Mouse (Mus musculus): Measurements from ENCODE around the gene Samd14. TPM values are rescaled to one million over a fixed set of nuclear protein-coding genes. Genes with fewer than 3 reads are reported as not detected.
A peak's percentile ranks its signal among the peaks of the same experiment; 100 is the strongest.

The Samd14 gene
- total RNA-seq, 2 experiments from 2014 or later = 16.2 to 22.5 TPM

DNA sequence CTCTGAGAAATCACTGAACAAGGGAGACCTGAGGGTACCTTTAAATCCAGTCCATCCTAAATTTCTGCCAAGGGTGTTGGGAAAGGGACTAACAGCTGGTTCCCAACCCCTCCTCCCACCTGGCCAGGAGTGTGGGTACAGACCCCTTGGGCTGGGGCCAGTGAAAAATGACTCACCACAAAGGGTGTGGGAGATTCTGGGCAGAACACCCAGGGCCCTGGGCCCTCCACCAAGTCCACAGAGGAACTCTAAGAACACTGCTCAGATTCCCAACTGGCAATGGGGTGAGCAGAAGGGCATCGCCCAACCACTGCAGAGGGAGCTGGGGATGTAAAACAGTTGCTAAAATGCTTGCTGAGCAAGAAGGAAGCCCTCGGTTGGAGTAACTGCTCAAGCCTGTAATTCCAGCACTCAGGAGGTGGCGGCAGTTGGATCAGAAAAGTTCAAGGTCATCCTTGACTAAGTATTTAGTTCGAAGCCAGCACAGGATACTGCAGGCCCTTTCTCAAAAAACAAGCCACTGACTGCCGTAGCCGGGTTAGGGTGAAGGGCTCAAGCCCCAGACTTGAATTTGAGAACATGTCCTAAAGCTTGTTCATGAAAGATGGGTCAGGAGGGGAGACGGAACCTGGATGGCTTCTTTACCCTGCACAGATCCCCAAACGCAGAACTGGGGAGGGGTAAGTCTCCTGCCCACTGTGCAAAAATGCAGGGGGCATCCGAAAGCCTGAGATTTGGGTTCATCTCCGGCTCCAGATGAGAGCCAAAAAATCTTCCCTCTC is 20.7 kb upstream of the Samd14 start:
- DNase-seq (ENCODE audit: low spot score in 2 of 2) = no peak

DNA sequence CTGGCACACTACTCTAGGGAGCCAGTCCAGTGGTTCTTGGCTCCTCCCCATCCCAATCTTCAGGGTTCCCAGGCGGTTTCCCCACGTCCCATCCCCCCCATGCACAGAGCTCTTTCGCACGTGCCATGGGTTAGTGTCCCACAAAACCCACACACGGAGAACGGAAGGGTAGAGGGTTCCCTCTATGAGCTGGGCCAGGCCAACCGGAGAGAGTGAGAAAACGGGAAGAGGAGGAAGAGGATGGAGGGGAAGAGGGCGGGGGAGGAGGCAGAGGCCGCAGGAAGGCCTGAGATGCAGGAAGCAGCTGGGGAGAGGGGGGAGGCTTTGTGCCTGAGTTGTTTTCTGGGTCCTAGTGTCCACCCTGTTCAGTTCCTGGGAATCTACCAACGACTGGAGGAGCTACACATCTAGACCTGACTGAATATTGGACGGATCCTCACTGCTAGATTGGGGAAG is 20.1 kb upstream of the Samd14 start:
- peak in 1 of 2 experiments; percentile 53 for DNase-seq (ENCODE audit: low spot score in 2 of 2)

DNA sequence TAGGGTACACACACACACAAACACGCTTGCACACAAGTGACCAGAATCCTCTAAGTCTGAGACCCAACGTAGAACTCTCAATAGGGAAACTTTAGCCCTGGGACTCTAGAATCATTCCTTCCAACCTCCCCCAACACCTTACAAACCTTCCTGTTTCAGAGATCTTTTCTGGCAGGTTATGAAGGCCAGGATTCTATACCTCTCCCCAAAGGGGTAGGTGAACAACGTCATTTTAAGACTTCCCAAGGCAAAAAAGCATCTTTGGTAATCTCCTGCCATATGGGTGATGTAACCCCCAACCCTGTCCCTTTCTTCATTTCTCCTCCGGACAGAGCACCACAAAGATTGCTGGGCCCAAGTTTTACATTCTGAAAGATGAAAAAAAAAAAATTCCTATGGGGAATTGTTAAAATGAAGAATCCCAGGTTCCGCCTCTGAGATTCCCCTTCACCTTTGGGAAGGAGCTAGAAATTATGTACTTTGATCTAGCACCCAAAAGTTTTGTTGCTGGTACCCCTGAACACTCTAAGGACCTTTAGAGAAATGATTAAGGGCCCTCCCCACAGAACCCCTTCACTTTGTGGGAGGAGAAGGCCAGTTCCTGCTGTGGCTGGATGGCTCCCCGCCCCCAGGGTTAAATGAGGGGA is 19.5 kb upstream of the Samd14 start:
- DNase-seq (ENCODE audit: low spot score in 2 of 2) = no peak

DNA sequence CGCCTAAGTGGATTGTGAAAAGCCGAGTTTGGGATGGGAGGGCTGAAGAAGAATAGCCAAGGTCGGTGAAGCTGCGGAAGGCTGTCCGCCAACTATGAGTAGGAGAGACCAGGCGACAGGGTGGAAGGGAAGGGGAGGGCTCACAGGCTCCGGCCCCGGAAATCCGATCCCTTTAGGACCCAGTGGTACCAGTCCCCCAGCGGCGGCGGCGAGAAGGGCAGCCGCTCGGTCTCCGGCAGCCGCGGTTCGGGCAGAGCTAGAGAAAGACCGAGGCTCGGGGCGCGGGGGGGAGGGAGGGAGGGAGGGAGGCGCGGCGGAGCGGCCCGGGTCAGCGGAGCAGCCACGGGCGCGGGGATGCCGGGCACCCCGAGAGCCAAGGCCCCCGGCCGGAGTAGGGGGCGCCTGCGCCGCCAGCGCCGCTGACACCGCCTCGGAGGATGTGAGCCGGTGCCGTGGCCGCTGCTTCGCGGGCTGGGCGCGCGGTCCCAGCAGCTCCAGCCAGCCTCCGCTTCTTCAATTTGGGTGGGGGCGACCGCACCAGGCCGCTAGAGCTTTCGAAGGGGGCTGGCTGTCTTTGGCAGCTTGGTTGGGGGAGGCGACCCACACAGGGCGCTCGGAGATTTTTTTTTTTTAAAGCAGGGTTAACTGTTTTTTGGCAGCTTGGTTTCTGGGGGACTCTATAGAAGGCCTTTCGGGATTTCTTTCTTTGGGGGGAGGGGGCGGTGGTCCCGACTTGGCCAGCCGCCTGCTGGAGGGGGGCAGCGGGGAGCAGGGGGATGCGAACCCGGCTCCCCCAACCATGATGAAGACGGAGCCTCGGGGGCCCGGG is 18.7 kb upstream of the Samd14 start, which contains the start of gene Ppp1r9b:
Ppp1r9b (plus strand) TSS at position 287 of the 829 bp plus-strand sequence.
- DNase-seq (ENCODE audit: low spot score in 2 of 2) = peak; percentile 81 to 89

DNA sequence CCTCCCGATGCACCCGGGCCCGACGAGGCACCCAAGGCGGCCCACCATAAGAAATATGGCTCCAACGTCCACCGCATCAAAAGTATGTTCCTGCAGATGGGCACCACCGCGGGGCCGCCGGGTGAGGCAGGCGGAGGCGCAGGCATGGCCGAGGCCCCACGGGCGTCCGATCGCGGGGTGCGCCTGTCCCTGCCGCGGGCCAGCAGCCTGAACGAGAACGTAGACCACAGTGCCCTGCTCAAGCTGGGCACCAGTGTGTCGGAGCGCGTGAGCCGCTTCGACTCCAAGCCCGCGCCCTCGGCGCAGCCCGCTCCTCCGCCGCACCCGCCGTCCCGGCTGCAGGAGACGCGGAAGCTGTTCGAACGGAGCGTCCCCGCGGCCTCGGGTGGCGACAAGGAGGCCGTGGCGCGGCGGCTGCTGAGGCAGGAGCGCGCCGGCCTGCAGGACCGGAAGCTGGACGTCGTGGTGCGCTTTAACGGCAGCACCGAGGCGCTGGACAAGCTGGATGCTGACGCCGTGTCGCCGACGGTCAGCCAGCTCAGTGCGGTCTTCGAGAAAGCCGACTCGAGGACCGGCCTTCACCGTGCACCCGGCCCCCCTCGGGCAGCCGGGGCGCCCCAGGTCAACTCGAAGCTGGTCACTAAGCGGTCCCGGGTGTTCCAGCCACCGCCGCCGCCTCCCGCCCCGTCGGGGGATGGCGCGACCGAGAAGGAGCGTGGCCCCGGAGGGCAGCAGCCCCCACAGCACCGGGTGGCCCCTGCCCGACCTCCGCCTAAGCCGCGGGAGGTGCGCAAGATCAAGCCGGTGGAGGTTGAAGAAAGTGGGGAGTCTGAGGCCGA is 17.8 kb upstream of the Samd14 start:
- DNase-seq (ENCODE audit: low spot score in 2 of 2) = no peak

DNA sequence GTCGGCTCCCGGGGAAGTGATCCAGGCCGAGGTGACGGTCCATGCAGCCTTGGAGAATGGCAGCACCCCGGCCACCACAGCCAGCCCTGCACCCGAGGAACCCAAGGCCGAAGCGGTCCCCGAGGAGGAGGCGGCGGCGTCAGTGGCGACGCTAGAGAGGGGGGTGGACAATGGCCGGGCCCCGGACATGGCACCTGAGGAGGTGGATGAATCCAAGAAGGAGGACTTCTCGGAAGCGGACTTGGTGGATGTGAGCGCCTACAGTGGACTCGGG is 17.3 kb upstream of the Samd14 start:
- DNase-seq (ENCODE audit: low spot score in 2 of 2) = no peak

DNA sequence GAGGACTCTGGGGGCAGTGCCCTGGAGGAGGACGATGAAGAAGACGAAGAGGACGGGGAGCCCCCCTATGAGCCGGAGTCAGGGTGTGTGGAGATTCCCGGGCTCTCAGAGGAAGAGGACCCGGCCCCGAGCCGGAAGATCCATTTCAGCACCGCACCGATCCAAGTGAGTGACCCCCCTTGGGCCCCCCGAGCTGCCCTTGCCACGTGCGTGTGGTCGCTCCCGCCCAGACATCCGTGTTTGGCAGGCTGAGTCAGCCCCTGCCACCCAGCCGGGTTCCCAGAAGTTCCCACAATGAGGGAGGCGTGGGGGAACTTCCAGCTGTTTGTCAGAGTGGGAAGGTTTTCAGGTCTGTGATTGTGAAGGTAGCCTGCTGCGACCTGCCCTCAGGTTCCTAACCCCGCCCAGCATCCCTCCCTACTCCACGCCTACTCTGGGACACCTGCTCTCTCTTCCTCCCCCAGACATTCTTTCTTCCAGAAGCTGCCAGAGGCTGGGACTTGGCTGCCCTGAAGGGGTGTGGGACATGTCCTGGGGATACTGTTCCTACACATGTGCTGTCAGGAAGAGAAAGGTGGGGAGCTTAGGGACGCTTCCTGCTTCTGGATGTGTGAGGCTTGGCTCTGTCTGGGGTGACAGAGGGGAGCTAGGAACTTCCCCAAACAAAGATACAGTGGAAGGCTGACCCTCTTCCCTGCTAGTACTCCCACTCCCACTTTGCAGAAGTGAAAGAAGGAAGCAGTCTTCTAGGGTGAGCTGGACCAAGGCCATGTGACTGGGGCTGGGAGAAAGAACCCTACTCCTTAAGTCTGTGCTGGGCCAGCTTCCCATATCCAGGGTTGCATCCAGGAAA is 16.7 kb upstream of the Samd14 start:
- DNase-seq (ENCODE audit: low spot score in 2 of 2) = no peak

DNA sequence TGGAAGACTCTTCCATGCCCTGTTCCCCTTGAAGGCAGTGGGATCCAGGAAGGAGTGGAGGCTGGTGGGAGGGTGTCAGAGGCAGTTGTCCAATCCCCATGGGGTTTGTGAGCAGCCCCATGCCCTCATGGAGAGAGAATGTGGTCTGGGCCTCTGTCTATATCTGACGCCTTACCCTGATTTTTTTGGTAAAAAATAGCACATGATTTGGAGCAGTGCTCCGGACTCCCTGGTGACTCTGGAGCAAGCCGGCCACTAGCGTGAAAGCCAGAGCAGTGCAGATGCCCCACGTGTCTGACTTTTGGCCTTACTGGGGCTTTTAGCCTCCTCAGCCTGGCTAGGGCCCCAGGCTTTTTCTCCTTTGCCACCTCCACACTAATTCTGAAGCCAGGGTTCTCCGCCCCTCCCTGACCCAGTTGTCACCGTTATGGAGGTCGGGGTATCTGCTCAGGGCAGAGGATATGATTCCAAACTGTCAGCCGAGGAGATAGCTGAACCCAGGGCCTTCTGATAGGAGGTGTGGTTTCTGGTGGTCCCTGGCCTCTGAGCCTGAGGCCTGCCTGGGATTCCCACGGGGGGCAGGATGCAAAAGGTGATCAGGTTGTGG is 15.4 kb upstream of the Samd14 start:
- no peak for DNase-seq (ENCODE audit: low spot score in 2 of 2)

DNA sequence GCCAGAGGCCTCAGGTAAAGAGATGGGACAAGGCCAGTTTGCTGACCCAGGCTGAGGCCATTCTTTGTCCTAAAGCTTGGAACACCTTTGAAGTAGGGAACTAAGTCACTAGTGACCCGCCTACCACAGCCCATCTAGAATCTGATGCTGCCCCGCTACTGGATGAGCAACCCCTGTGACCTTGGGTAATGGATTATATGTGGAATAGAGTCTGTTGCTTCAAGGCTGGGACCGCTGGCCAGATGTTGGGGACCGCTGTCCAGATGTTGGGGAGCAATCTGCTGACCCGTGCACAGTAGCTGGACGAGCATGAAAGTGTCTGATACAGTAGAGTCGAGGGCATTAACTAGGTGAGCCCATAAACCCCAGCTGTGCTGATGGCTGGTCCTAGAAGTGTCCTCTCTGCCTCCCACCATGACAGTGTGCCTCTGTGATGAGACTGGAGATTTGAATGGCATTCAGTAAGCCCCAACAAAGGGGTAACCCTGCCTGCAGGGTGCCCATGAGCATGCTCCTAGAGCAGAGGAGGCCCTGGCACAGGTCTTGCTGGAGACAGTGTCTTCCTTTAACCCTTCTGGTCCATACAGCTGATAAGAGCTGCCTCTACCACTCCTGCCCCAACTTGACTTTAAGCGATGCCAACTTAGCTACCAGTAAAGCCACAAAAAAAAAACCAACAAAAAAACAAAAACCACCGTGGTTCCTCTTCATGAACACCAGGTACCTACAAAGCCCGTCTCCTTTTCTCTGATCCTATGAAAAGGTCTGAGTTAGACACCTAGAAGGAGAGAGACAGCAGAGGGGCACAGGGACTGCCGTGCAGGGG is 14.5 kb upstream of the Samd14 start:
- no peak for DNase-seq (ENCODE audit: low spot score in 2 of 2)

DNA sequence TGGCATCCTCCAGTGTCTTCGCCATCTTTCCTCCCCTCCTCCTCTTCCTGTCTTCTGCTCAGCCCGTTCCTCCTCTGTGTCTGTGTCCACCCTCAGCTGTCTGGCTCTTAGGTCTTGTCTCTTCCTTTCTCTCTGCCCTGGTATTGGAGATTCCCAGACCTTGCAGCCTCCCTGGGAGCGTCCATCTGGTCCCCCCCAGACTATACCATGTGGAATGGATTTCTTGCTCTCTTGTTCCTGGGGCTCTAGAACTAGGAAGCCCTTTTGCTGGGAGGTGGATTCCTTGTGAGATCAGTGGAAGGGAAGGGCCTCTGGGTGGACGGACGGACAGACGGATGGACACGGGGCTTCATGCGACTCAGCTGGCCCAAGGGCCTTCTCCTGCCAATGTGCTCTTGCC is 13.6 kb upstream of the Samd14 start:
- no peak for DNase-seq (ENCODE audit: low spot score in 2 of 2)

DNA sequence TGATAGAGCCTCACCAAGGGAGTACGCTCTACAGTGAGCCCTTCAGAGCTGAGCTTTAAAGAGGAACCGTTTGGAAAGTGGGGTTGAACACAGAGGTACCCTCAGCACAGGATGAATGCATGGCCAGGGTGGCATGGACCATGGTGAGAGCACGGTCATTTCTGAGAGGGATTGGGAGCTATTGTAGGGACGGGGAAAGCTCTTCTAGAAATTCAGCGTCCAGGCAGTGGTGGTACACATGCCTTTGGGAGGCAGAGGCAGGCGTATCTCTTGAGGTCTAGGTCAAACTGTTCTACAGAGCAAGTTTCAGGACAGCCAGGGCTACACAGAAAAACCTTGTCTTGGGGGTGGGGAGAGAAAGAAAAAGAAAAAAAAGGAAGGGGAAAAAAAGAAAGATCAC is 12.7 kb upstream of the Samd14 start:
- DNase-seq (ENCODE audit: low spot score in 2 of 2) = no peak

DNA sequence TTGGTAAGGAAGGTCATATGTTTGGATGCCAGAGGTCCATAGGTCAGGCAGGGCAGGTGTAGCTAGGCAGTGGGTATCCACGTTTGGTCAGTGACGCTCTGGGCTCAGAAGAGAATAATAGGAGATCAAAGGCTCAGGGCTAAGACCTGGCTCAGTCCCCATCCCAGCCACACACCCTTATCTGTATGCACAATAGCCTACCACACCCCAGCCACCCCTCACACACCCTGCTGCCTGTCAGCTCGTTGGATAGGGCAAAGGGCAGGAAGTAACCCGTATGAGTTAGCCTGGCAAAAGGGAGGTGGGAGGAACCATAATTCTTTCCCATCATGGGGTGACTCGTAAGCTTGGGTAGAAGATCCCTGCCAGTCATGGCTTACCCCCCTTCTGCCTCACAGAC is 12.1 kb upstream of the Samd14 start:
- no peak for DNase-seq (ENCODE audit: low spot score in 2 of 2)

DNA sequence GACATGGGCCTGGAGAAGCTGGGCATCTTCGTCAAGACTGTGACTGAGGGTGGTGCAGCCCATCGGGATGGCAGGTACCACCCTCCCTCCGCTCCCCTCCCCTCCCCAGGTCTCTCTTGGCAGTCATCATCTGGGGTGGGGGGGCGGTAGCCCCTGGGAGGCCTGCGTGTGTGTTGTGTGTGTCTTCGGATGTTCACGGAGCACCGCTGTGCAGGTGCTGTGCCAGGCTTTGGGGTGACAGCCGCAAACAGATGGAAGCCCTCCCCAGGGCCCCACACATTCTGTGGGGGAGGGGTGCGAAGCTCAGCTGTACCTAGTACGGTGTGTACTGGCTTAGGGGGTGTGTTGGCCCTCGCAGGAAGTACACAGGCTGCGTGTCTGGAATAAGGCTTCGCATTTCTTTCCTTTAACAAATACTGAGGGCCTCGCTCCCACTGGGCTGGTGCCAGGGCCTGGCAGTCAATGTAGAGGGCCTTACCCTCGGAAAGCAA is 11.6 kb upstream of the Samd14 start:
- no peak for DNase-seq (ENCODE audit: low spot score in 2 of 2)

DNA sequence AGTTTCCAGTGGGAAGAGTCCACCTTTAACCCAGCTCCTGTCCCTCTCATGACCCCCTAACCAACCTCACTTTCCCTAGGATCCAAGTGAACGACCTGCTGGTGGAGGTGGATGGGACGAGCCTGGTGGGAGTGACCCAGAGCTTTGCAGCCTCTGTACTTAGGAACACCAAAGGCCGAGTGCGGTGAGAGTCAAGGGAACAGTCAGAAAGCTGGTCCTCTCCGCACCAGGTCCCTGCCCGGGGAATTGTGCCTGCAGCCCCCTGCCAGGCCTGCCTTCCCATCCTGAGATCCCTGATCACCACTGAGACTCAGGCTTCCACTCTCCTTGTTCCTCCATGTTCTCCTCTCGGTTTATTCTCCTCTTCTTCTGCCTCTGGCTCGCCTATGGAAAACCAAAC is 9.6 kb upstream of the Samd14 start:
- no peak for DNase-seq (ENCODE audit: low spot score in 2 of 2)

DNA sequence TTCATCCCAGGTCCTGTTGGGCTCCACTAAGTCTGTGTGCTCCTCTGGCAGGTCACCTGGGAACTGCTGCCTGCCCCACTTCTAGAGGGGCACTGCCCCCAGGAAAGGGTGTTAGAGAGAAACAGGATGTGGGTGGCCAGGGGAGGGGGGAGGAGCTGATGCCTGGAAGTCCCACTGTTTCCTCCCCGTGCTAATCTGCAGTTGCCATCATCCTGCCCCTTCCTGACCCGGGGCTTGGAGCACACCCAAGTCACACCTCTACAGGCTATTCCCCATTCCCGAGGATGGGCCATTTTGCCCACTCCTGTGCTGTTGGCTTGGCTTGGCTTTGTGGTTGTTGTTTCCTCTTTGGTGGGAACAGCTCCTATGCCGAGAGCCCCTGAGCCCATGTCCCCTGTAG is 9.1 kb upstream of the Samd14 start:
- DNase-seq (ENCODE audit: low spot score in 2 of 2) = no peak

DNA sequence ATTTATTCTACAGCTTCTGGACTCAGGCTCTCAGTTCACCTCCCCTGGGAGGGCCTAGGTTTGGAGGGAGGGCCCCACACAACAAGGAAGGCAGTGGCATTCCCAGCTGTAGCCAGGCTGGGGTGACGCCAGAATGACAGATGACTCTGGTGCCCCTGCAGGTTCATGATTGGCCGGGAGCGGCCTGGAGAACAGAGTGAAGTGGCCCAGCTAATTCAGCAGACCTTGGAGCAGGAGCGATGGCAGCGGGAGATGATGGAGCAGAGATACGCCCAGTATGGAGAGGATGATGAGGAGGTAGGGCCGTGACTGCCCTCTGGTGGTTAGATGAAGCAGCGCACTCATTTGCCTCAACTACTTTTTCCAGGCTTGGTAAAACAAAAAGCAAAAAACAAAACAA is 8.6 kb upstream of the Samd14 start:
- peak in 1 of 2 experiments; percentile 50 for DNase-seq (ENCODE audit: low spot score in 2 of 2)

DNA sequence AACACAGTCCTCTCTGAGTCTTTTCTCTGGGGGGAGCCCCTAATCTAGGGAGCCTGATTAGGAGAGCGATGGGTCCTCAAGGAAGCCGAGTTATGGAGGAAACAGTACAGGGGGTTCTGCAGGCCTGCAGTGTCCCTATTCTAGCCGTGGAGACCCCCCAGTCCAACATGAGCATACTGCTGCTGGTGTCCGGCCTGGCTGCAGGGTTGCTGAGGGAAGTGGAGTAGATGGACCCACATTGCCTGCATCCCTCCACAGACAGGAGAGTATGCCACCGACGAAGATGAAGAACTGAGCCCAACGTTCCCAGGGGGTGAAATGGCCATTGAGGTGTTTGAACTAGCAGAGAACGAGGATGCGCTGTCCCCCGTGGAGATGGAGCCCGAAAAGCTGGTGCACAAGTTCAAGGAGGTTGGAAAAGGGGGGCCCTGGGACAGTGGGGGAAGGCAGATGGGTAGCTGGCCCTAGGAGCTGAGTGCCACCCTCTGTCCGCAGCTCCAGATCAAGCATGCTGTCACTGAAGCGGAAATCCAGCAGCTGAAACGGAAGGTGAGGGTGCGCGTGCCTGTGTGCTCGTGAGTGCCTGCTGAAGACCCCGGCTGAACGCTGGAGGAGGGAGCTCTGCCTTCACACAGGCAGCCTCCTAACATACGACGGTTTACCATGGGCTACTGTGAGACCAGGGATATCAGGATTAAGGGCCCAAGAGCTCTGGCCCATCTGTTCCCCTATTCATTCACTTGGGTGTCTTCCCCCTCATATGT is 7.9 kb upstream of the Samd14 start:
- DNase-seq (ENCODE audit: low spot score in 2 of 2) = no peak

DNA sequence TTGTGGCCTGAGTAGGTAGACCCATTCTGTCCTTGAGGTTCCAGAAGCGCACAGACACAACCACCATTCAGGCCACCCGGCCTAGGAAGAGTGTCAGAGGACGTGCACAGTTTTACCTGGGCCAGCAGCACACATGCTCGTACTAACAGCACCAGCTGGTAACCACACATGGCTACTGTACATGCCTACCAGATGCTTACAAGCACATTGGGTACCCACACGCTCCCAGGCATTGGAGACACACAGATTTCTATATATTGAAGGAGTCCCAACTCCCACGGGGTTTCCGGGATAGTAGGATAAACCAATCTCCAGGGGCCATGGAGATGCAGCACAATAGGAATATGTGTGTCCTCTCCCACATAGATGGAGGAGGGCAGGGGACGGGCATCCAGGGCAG is 7.0 kb upstream of the Samd14 start:
- DNase-seq (ENCODE audit: low spot score in 2 of 2) = no peak

Data from adrenal gland, postnatal 4 days (tissue).